Mouse (Mus musculus) T-helper 17 cell (primary cell): ENCODE measurements around the gene Lin7b.
"Not testable (repeated sequence)": the region's sequence is repeated elsewhere in the genome, so short reads cannot be mapped to it uniquely, and the experiment has no call there.

Experiments used
- in situ Hi-C, 2 experiments: fragments of 300-600 bp; cut with MboI, MseI; formaldehyde crosslinking; loops; 1 replicate in 1 of 2; 2 replicates in 1 of 2; pipeline ENCODE4 v1.15.1; 2025; ENCODE audit warnings: high pct_unique_total_duplicates in 2 of 2

Gene Lin7b

DNA sequence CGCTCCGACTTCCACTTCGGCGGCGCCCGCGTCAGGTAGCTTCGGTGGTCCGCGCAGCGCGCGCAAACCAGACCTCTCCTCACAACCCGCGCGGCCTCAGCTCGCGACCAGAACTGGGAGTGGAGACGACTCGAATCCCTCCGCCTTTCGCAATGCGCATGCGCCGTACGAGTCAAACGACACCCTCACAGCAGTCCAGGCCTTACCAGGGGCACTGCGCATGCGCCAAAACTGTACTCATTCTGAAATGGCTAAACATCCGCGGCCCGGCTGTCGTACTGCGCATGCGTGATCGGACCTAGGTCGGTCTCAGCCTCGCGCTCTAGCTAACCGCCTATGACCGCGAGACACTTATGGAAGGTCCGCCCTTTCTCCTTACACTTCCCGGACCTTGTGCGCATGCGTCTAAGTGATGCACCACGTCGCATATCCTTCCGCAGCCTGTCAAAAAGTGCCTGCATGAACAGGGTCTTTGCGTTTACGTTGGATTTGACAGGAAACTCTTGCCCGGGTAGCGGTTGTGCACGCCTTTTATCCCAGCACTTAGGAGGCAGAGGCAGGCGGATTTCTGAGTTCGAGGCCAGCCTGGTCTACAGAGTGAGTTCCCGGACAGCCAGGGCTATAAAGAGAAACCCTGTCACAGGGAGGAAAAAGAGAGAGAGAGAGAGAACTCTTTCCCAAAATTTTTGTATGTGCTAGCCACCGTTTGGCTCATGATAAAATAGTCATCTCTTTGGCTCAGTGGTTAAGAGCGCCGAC lies 25.4 kb upstream of the Lin7b start, which contains the start of gene Snrnp70:
TSS of gene Snrnp70 (minus strand) at position 165 of the 759 bp plus-strand sequence.
- in situ Hi-C loops: loop anchor here in 1 of 2 experiments (25.0 kb wide), 1 partner anchor 1392 kb away; the partner anchor contains the start of genes Gtf2h1 and Hps5

DNA sequence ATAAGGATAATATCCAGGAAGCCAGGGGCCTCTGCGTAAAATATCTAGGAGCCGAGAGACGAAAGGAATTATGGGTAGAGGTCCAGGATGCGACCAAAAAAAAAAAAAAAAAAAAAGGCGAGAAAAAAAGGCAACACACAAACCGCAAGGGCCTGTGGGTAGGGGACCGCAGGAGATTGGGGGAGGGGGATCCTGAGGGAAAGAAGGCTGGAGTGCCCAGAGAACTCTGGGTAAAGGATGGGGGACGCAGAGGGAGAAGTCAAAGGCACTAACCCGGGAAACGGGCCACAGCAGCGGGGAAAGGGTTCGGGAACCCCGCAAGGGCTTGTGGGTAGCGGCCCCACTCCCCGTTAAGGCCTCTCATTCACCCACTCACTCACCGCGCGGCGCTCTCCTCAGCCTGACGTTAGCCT lies 24.8 kb upstream of the Lin7b start:
- in situ Hi-C loops: loop anchor here in 1 of 2 experiments (25.0 kb wide), 1 partner anchor 1392 kb away; the partner anchor contains the start of genes Gtf2h1 and Hps5

DNA sequence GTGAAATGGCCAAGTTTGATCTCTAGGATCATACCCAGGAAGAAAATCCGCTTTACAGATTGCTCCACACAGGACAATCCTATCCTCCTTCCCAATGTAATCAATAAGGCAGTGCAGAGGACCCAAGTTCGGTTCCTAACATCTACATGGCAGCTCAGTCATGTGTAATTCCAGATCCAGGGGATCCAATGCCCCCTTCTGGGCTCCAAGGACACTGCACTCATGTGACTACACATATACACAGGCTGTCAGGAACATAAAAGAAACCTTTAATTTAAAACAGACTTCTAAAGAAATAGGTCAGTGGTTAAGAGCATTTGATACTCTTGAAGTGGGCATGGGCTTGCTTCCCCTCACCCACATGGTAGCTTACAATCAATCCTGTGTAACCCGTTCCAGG lies 15.7 kb upstream of the Lin7b start:
- in situ Hi-C loops: loop anchor here in 1 of 2 experiments (25.0 kb wide), 1 partner anchor 1401 kb away; the partner anchor contains the start of genes Gtf2h1 and Hps5

DNA sequence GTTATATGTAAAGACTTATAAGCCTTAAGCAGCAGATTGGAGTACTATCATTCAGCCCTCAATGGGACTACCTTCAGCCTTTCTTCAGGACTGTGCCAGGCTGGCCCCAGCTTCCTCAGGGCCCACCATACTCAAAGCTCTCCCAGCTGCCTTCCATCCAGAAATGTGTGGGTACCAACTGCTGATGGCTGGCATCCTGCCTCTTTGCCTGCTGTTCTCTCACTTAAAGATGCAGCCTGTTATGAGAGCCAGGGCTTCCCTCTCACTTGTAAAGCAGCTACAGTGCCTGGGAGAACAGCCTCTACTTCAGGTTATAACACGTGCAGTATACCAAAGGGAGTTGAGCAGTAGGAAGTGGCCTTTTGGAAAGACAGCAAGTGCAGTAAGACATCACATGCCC lies 5.7 kb upstream of the Lin7b start:
- in situ Hi-C loops: loop anchor here in 1 of 2 experiments (25.0 kb wide), 1 partner anchor 1411 kb away; the partner anchor contains the start of genes Gtf2h1 and Hps5

DNA sequence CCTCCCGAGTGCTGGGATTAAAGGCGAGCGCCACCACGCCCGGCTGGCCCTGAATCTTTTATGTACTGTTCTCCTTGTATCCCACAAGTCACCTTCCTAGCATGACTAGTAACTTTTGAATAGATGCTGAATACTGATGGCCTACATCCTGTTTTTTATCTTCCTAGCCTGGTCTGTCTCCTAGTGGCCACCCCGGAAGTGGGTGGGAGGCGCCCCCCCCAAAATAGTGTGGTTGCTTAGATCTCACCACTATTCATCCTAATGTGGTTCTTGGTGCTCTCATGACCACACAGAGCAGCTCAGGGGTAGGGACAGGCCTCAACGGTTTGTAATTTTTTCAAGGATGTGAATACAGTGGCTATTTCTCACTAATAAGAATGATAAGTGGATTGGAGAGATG lies 4.2 kb upstream of the Lin7b start:
- in situ Hi-C loops: loop anchor here in 1 of 2 experiments (25.0 kb wide), 1 partner anchor 1413 kb away; the partner anchor contains the start of genes Gtf2h1 and Hps5

DNA sequence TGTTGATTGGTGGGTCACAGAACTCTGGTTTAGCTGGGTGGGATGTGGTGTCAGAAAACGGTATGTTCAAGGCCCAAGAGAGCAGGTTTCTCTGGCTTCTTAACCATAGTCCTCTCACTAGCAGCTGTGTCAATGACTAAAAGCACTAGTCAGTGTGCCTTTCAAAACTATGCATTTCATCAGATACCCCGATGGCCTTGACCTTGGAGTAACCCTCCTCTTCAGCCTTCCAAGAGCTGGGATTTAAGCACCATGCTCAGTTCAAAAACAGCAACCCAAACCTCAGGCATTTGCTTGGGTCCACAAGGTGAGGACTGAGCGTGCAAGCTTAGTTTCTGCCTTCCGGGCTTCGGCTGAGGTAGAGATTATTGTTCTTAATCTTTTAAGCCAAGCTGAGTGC lies 2.0 kb upstream of the Lin7b start:
- in situ Hi-C loops: no loop called here

DNA sequence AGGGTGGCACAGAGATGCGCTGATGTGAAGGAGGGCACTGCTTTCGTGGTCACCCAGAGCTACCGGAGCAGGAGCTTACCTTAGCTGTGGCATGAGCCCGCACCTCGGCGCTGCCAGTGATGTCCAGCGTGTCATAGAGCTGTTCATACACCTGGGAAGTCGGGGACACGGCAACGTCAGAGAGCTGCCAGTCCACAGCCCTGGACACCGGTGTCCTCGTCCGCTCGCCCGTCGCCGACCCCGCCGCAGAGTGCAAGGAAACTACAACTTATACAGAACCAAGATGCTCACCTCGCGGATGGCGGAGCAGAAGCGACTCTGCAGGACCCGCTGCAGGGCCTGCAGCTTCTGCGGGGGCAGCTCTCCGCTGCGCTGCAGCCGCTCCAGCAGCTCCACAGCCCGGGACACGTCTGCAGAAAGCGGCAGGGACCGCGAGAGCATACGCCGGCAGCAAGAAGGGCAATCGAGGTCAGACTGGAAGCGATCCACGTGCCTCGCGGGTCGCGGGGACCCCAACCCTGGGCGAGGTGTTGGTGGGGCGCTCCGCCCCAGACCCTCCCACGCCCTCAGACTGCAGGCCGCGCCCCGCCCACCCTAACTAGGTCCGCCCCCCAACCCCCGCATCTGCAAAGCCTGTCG lies 428 bp downstream of the Lin7b start:
- in situ Hi-C loops: no loop called here

DNA sequence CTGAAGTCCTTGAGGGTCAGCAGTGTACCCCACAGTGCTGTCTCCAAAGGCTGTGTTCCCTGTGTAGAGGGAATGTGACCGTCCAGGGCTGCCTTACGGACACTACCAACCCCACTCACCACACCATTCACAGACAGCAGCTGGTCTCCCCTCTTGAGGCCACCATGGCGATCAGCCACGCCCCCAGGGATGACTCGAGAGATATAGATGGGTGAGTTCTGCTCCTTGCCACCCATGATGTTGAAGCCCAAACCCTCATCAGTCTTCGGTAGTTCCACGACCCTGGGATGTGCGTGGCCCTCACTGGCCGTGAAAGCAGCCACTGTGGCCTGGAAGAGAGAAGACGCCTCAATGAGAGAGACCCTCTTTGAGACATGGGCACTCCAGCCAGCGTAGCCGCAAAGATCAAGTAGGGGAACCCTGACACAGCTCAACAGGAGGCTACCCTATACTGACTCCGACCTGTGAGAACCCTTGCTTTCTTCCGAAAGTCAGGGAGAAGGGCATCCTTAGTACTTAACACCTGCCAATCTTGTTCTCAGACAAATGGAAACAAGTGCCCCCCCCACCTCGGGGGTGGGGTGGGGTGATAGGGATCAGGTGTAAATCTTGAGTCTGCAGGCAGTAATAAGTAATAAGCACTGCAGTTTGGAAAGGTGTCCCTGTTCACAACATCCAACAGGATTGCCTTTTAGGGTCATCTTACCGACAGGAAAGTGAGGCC lies 1.2 kb downstream of the Lin7b start:
- in situ Hi-C loops: no loop called here

DNA sequence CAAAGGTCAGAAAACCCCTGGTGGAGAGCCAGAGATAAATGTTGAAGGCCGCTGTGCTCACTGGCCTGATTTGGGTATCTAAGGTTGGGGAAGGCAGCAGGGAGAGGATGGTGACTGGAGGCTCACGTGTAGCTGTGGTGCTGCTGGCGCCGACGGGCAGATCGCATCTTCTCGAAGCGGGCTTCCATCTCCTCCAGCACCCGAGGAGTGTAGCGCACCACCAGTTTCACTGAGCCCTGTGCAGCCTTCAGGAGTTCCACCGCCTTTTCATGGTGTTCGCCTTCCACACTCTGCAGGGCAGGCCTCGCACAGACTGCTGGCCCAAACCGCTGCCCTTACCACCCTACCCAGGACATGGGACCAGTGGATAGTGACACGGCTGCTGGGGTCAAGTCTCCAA lies 2.2 kb downstream of the Lin7b start:
- in situ Hi-C loops: no loop called here

DNA sequence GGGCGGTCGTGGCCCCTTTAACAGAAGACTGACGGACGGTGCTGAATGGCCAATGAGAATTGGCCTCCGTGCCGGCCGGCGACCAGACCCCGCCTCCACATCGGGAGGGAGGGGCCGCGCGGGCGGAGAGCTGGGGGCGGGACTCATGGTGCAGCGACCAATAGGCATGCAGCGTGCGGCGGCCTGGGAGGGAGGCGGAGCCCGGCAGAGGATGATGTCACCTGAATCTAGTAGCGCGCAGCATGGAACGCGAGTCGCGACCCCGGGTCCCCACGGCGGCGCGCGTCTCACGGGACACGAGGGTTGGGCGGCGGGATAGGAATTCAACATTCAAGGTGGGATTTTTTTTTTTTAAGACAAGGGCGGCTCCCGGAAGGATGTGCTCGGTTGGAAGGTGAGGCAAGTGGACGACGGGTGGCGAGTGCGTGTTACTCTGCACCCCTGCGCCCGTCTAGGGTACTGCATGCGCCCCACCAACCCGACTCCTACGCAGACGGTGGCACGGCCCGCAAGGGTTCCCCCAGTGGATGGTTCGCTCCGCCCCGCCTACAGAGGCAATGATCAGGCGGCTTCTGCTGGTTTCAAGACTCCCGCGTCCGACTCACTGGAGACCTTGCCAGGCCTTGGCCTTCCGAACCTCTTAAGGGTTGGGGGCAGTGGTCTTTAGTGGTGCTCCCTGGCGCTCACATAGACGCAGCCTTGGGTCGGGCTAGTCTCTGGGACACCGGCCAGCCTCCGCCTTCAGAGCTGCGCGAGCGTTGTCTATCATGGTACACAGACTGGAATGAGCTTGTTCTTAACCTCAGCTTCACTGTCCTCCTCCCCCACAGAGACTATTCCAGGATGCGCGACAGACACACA lies 3.1 kb downstream of the Lin7b start:
- in situ Hi-C loops: no loop called here

DNA sequence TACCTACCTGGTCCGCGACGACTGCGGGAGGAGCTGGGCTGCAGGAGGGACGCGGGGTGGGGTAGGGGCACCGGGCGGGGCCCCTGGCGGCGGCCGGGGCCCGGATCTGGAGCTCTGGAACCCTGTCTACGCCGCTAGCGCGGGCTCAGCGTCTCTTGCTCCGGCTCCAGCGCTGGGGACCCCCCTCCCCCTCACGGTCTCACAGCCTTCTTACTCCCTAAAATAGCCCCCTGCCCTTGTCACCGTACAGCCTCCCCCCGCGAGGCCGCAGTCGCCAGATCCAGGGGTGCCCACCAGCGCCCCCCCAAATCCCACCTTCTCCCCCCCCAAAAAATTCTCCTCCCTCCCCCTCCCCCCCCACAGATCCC lies 3.7 kb downstream of the Lin7b start, which contains the start of gene Ppfia3:
TSS of gene Ppfia3 (minus strand) at position 368 of the 368 bp plus-strand sequence.
- in situ Hi-C loops: no loop called here

DNA sequence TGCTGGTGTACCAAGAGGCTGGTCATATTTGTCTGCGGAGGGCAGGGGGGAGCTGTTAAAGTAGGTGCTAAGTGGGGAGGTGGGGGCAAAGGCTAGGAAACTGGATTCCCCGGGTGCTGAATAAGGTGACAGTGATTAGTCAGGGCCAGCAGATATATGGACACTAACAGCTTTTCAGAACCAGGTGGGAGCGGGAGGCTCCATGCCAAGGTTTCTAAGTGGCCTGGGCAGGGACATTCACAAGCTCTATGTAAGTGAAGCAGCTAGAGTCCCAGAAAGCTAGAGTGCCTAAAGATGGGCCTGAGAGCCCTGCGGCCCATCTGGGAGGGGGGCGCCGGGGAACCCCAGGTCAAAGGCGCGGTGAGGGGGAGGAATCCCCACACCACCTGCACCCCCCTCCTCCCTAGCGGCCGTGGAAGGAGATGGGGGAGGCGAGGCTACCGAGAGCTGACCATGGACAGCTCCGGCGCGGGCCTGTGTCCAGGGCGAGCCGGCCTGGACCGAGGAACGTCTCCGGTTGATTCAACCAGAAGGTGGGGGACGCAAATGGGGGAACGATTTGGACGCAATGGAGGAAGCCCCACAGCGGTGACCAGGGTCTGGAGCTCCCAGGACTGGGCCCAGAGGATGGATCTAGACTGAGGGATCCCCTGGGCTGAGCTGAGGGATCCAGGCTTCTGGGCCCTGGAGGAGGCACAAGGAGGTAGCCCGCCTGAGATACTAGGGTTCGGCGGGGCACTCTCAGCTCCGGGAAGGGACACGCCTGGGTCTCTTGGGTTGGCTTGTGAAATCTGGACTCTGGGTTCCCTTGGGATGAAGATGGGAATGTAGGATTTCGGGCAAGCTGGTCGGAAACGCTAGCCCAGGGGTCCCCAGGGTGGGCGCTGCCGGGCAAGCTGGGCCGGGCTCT lies 4.4 kb downstream of the Lin7b start:
- in situ Hi-C loops: no loop called here

DNA sequence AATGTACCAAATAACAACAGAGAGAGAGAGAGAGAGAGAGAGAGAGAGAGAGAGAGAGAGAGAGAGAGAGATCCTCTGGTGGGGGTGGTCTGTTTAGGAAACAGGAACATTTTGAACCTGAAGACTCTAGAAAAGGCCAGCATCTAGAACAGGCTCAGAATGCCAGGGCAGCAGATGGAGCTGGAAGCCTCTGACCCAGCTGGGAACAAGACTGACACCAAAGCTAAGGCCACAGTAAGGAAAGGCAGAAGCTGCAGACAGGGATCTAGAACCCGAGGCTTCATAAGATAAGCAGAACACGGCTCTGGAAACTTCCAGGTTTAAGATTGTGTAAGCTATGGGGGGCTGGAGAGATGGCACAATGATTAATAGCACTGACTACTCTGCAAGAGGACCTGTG lies 6.4 kb downstream of the Lin7b start:
- in situ Hi-C loops: no loop called here

DNA sequence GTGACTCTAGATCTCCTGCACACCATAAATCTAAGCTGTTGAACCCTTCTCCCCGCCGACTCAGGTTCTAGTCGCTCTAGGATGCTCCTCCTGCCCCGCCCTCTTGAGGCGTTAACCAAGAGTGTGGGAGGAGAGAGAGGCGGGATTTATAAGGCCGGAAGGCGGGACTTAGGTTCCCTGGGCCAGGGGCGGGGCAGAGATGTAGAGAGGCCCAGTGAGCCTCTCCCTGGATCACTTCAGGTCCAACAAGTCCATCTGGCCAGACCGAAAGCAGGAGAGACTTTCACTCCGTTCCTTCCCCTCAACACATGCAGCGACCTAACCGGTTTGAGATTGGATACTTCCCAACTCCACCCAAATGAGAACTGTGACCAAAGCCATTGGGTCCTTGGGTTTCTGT lies 7.6 kb downstream of the Lin7b start:
- in situ Hi-C loops: no loop called here

DNA sequence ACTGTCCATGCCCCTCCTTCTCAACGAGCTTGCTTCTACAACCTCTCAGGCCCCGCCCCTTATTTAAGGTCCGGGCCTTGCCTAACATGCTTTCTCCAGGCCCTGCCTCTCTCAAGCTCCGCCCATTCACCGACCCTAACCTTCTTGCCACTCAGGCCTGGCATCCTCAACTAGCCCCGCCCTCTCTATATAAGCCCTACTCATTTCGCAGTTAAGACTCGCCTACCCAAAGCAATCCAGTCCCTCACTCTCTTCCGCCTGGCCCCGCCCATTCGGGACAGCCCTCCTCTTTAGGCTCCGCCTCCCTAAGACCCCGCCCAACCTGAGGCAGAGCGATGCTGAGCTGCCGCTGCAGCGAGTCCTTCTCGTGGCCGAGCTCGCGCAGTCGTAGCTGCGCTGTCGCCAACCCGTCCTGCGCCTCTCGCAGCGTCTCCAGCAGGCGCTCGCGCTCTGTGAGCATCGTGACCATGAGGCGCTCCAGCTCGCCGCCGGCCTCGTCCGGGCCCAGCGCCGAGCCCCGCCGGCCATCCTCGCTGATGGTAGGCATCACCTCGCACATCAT lies 9.1 kb downstream of the Lin7b start:
- in situ Hi-C loops: no loop called here

DNA sequence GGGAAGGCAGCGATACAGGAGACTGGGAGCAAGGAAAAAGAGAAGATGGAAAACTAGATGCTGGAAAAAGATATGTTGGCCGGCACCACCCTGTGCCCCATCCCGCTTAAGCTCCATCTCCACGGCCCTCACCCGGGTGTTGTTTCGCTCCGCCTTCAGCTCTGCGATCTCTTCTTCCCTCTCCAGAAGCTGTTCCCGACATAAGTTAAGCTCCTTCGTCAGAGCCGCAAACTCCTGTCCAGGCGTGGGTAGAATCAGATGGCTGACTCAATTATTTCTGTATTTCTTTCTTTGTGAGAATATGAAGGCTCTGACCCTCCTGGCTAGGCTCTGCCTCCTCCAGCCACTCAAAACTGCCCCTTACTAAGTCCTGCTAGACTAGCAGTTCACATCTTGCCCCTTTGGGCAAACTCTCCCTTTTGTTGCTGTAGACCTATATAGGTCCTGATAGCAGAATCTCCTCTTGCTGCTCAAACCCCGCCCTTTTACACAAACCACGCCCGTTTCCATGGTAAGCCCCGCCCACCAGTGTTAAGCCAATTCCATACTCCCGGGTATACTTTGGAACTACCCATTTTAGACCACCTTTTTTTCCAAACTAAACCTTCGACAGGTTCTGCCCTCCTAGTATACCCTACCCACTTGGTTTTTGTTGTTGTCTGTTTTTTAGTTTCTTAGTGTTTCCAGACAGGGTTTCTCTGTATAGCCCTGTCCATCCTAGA lies 9.8 kb downstream of the Lin7b start:
- in situ Hi-C loops: no loop called here

DNA sequence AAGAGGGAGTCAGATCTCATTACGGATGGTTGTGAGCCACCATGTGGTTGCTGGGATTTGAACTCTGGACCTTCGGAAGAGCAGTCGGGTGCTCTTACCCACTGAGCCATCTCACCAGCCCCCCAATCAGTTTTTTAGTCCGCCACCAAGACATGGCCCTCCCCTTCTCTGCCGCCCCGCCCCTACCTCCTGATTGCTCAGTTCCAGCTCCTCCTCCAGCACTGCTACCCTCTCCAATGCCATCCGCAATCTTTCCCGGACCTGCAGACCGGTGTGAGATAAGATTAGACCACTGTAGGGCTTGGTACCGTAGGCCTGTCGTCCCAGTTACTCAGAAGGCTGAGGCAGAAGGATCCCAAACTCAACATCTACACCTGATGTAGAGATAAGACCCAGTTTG lies 11.3 kb downstream of the Lin7b start:
- in situ Hi-C loops: not testable (repeated sequence)

DNA sequence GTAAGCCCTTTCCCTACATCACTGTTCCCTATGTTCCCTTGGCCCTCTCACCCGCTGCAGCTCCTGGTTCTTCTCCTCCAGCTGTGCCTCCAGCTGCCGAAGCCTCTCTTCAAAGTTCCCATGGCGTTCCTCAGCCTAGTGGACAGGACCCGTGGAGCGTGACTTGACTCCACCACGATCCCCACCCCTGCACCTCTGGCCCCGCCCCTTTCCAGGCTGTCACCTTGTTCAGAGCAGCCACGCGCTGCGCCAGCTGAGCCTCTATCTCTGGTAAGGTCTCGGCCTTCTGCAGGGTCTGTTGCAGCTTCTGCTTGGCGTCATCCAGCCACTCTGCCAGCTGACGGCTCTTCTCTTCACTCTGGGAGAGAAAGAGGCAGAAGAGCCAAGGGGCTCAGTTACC lies 14.3 kb downstream of the Lin7b start:
- in situ Hi-C loops: no loop called here
